Mouse (Mus musculus): ENCODE data around the gene Ccnjl. TPM values are rescaled to one million over a fixed set of nuclear protein-coding genes. Genes with fewer than 3 reads are reported as not detected.
A peak's percentile ranks its signal among the peaks of the same experiment; 100 is the strongest.

Ccnjl gene
- polyA plus RNA-seq, 1 experiment = 8.2 TPM

GRCm38 (mm10) chr11:43569595-43569994, 41.0 kb downstream of the Ccnjl start:
- TF ChIP-seq POLR2A (IDR thresholded peaks at IDR 0.05; ENCODE audit: borderline replicate concordance, extremely low read depth, insufficient read depth, insufficient read length, poor library complexity, severe bottlenecking) (no peak), CTCF (IDR thresholded peaks at IDR 0.05; ENCODE audit: borderline replicate concordance, extremely low read depth, insufficient read depth, insufficient read length) (no peak)
- peak; percentile 72 for DNase-seq (ENCODE audit: low read depth)

DNA sequence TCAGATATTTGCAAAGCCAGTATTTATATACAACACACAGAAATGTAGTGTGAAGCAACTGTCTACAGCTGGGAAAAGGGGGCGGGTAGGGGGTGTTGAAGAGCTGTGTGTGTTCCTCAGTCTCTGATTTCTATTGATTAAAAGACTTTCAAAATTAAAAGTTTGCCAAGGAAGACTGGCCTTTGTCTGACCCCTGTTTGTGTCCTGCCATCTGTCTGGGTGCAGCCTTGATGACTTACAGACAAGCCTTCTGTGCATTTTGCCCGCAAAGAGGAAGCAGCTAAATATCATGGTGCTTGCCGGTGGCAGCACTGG, 46.4 kb downstream of the Ccnjl start:
- TF ChIP-seq CTCF (IDR thresholded peaks at IDR 0.05; ENCODE audit: borderline replicate concordance, extremely low read depth, insufficient read depth, insufficient read length) (no peak), POLR2A (IDR thresholded peaks at IDR 0.05; ENCODE audit: borderline replicate concordance, extremely low read depth, insufficient read depth, insufficient read length, poor library complexity, severe bottlenecking) (no peak)
- DNase-seq (ENCODE audit: low read depth) = no peak

DNA sequence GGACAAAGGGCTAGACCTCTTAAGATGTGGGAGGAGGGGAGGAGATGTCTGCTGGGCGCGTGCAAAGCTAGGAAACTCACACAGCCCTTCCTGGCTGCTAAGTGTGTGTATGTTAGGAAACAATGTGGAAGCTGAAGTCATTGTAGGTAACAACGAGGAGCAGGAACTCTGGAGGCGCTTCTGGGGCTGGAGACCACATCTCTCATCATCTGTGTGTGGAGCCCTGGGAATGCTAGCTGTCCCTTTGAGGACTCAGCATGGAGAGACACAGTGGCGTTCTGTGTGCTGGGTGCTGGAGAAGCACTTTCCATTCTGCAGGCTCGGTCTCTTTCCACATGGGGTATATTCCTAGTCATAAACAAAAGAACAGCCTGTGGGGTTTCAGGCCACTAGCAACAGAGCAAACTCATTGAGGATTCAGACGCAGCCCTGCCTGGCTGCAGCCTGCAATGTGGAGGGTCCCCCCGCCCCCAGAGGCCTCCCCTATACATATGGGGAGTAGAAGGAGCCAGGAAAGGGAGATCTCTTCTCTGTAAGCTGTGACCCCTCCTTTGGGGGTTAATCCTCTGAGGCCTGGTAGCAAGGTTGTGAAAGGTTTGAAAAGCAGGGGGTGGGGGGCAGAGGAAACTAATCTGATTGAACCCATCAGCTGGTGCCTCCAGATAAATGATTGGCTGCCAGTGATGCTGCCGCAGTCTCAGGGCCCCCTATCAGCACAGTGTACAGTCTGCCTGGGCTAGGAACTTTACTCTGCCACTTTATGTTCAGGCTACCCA, 47.0 kb downstream of the Ccnjl start:
- TF ChIP-seq CTCF (IDR thresholded peaks at IDR 0.05; ENCODE audit: borderline replicate concordance, extremely low read depth, insufficient read depth, insufficient read length) (no peak), POLR2A (IDR thresholded peaks at IDR 0.05; ENCODE audit: borderline replicate concordance, extremely low read depth, insufficient read depth, insufficient read length, poor library complexity, severe bottlenecking) (no peak)
- DNase-seq (ENCODE audit: low read depth) = peak; percentile 86

- no peak for DNase-seq (ENCODE audit: low read depth)
- TF ChIP-seq POLR2A (IDR thresholded peaks at IDR 0.05; ENCODE audit: borderline replicate concordance, extremely low read depth, insufficient read depth, insufficient read length, poor library complexity, severe bottlenecking) (no peak), CTCF (IDR thresholded peaks at IDR 0.05; ENCODE audit: borderline replicate concordance, extremely low read depth, insufficient read depth, insufficient read length) (no peak)
These were observed 49.3 kb downstream of the Ccnjl start for GRCm38 (mm10) chr11:43577713-43578478.

DNA sequence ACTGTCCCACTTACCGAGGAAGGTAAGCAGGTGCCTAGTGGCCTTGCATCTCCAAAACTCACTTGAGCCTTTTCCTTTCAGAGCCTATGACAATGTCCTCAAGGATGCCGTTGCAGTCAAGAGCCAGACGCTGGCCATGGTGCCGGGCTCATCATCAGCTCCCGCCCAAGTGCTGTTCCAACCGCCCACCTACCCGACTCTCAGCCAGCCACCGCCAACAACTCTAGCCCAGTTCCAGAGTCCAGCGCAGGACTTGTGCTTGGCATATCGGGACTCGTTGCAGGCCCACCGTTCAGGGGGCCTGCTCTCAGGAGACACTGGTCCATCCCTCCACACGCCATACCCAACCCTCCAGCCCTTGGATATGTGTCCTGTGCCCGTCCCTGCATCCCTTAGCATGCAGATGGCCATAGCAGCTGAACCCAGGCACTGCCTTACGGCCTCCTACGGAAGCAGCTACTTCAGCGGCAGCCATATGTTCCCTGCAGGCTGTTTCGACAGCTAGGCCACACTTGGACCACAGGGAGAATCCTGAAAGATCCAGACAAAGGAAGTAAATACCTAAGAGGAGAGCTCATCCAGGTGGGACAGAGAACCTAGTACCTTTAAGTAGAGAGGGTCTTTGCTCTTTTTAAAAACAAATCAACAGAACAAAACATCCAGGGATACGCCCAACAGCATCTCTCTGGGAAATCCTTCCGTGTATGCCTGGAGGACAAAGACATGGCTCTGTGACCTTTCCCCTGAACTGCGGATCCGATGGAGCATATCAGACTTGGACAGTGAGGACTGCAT, 56.8 kb downstream of the Ccnjl start:
- TF ChIP-seq POLR2A (IDR thresholded peaks at IDR 0.05; ENCODE audit: borderline replicate concordance, extremely low read depth, insufficient read depth, insufficient read length, poor library complexity, severe bottlenecking) (no peak), CTCF (IDR thresholded peaks at IDR 0.05; ENCODE audit: borderline replicate concordance, extremely low read depth, insufficient read depth, insufficient read length) (no peak)
- no peak for DNase-seq (ENCODE audit: low read depth)

DNA sequence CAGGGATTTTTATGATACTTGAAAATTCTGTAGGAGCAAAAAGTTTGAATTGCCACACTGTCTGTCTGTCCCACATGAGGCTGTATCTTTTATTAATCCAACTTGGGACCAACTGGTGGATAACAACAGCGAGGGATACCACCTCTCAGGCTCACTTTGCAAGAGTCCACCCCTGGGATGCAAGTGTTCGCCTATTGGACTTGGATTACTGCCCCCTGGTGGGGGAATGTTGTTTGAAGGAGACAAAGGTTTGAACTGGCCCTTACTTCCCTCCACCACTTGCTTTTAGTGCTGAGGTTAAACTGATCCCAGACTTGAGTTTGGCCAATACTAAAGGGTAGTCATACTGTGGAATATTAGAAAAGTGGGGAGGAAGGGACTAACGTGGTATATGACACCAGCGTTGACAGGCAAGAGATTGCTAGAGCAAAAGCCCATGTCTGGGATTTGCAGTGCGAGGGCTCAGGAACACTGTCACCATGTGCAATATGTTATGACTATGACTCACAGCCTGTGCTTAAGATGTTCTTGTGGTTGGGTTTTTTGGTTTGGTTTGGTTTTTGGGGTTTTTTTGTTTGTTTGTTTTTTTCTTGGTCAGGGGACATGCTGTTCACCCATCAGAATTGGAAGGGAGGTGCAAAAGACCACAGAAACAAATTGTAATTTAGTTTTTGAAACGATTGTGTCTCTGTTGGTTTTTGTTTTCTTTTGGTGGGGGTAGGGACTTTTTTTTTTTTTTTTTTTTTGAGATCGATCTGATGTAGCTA, 57.9 kb downstream of the Ccnjl start, which contains the start of gene 4933415A04Rik:
Gene 4933415A04Rik (plus strand): TSS at position 717 of the 767 bp plus-strand sequence.
- peak; percentile 83 for DNase-seq (ENCODE audit: low read depth)
- TF ChIP-seq POLR2A (IDR thresholded peaks at IDR 0.05; ENCODE audit: borderline replicate concordance, extremely low read depth, insufficient read depth, insufficient read length, poor library complexity, severe bottlenecking) = no peak
- TF ChIP-seq CTCF (IDR thresholded peaks at IDR 0.05; ENCODE audit: borderline replicate concordance, extremely low read depth, insufficient read depth, insufficient read length) = peak; percentile 69

DNA sequence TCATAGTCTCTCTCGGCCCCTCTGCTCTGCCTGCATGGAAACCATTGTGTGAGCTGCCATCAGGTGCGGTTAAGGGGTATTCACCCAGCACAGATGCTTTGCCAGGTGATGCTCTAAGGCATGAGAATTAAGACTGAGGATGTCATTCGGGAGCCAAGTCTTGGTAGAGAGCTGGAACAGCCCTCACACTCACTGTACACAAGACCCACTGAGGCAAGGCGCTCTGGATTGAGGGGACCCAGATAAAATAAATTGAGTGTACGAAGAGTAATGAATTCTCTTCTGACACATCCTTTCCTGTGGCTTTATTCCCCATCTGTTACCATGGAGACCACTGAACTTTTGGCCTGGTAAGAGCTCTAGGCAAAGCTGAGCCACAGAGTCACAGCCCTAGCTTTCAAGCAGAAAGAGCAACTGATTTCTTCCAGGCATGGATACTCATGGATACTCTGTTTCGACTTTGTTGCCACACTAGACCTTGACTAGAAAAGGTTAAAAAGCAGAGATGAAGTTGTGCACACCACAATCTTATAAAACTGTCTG, 61.0 kb downstream of the Ccnjl start:
- no peak for TF ChIP-seq POLR2A (IDR thresholded peaks at IDR 0.05; ENCODE audit: borderline replicate concordance, extremely low read depth, insufficient read depth, insufficient read length, poor library complexity, severe bottlenecking)
- TF ChIP-seq CTCF (IDR thresholded peaks at IDR 0.05; ENCODE audit: borderline replicate concordance, extremely low read depth, insufficient read depth, insufficient read length) = no peak
- peak; percentile 41 for DNase-seq (ENCODE audit: low read depth)

DNA sequence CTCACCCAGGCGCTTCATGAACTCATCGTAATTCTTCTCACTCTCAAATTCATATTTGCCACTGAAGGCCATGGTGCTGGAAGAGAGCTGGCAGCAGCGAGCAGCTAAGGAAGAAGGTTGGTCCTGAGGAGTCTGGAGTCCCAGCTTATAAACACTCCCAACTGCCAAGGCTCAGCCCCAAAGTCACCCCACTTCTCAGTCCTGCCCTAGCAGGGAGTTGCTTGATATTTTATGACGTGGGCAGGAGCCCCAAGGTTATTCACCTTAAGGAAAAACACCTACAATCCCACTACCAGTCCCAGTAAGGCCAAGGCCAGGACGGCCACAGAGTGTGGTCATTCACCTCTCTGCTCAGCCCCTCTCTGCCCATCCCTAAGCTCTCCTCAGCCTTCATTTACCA, 72.9 kb downstream of the Ccnjl start, which contains the start of gene Fabp6:
Gene Fabp6 (minus strand): TSS at position 101 of the 400 bp plus-strand sequence.
- DNase-seq (ENCODE audit: low read depth) = no peak
- TF ChIP-seq CTCF (IDR thresholded peaks at IDR 0.05; ENCODE audit: borderline replicate concordance, extremely low read depth, insufficient read depth, insufficient read length) (no peak), POLR2A (IDR thresholded peaks at IDR 0.05; ENCODE audit: borderline replicate concordance, extremely low read depth, insufficient read depth, insufficient read length, poor library complexity, severe bottlenecking) (no peak)

GRCm38 (mm10) chr11:43604207-43604606, 75.6 kb downstream of the Ccnjl start:
- DNase-seq (ENCODE audit: low read depth) = no peak
- no peak for TF ChIP-seq CTCF (IDR thresholded peaks at IDR 0.05; ENCODE audit: borderline replicate concordance, extremely low read depth, insufficient read depth, insufficient read length)
- TF ChIP-seq POLR2A (IDR thresholded peaks at IDR 0.05; ENCODE audit: borderline replicate concordance, extremely low read depth, insufficient read depth, insufficient read length, poor library complexity, severe bottlenecking) = no peak

GRCm38 (mm10) chr11:43604891-43605290, 76.3 kb downstream of the Ccnjl start:
- TF ChIP-seq CTCF (IDR thresholded peaks at IDR 0.05; ENCODE audit: borderline replicate concordance, extremely low read depth, insufficient read depth, insufficient read length) (no peak), POLR2A (IDR thresholded peaks at IDR 0.05; ENCODE audit: borderline replicate concordance, extremely low read depth, insufficient read depth, insufficient read length, poor library complexity, severe bottlenecking) (no peak)
- DNase-seq (ENCODE audit: low read depth) = no peak

Data from brain, embryonic 14.5 days (tissue).